Mouse (Mus musculus) lung, postnatal 0 days (tissue): ENCODE results near the gene Mon1b.

Experiments
- CTCF ChIP-seq: IDR thresholded peaks from 2 replicates; pipeline ENCODE4 v1.5.1; 2016; ENCODE audit warnings: antibody characterized with exemption, mild to moderate bottlenecking
- EP300 ChIP-seq: IDR thresholded peaks from 2 replicates; pipeline ENCODE4 v1.6.1; 2016; ENCODE audit warnings: antibody characterized with exemption, mild to moderate bottlenecking, control low read depth

- TF ChIP-seq CTCF (no peak), EP300 (no peak)
These were observed 39.9 kb downstream of the Mon1b start for GRCm38 (mm10) chr8:113675281-113675680.
